Mouse (Mus musculus): ENCODE measurements around the gene Arl16.

DNA sequence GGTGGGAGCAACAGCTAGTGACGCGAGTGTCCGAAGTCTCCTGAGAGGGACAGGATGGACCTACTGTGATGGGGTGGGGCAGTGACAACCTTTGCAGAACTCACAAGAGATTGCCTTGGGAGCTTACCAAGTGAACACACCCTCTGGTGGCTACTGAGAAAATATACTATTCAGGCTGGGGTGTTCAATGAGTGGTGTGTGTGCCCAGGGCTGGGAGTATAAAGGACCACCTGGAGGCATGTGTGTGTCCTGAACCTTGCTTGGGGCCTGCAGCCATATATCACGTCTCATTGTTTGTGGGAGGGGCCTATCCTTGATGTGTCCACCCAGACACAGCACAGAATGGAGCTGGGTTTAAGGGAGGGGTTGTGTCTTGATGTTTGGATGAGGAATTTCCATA lies 21.1 kb upstream of the Arl16 start:
- TF ChIP-seq POLR2A (IDR thresholded peaks at IDR 0.05; ENCODE audit: low read depth, low read length) (no peak), CTCF (IDR thresholded peaks at IDR 0.05; ENCODE audit: extremely low read depth, insufficient read depth, insufficient read length, insufficient replicate concordance) (no peak)
